Mouse (Mus musculus) kidney, postnatal 0 days (tissue): ENCODE measurements around the gene Igsf6. TPM values are rescaled to one million over a fixed set of nuclear protein-coding genes. Genes with fewer than 3 reads are reported as not detected.
"Not testable (repeated sequence)": the region's sequence is repeated elsewhere in the genome, so short reads cannot be mapped to it uniquely, and the experiment has no call there.

ENCODE experiments used
- ATAC-seq: fragments of 200-750 bp; cut with Nextera tagmentation; replicated peaks from 2 replicates; pipeline ENCODE4 v1.8.0; 2017; ENCODE audit warnings: low read depth, moderate number of reproducible peaks, moderate TSS enrichment, moderate library complexity; ENCODE audit not compliant: low FRiP score
- DNase-seq: peaks from one replicate; pipeline ENCODE4 v3.0.0-alpha.2; 2016; ENCODE audit warnings: low spot score
- H3K27ac ChIP-seq: fragments of 300-500 bp; sonication (generic); 2 replicates; pipeline ENCODE4 v1.5.1; 2014; ENCODE audit warnings: mild to moderate bottlenecking
- H3K27me3 ChIP-seq: fragments of 300-500 bp; sonication (generic); 2 replicates; pipeline ENCODE4 v1.6.1; 2014; ENCODE audit warnings: low read length, mixed read lengths; ENCODE audit not compliant: insufficient read depth
- H3K36me3 ChIP-seq: fragments of 300-500 bp; sonication (generic); 2 replicates; pipeline ENCODE4 v1.6.1; 2014; ENCODE audit warnings: low read length, mixed read lengths; ENCODE audit not compliant: insufficient read depth
- H3K4me1 ChIP-seq: fragments of 300-500 bp; sonication (generic); replicated peaks from 2 replicates; pipeline ENCODE4 v1.6.1; 2014; ENCODE audit warnings: antibody characterized with exemption, low read length, mixed read lengths; ENCODE audit not compliant: insufficient read depth
- H3K4me2 ChIP-seq: fragments of 300-500 bp; sonication (generic); 2 replicates; pipeline ENCODE4 v1.6.1; 2014; ENCODE audit warnings: mild to moderate bottlenecking, low read length, moderate library complexity, mixed read lengths
- H3K4me3 ChIP-seq: fragments of 300-500 bp; sonication (generic); replicated peaks from 2 replicates; pipeline ENCODE4 v1.5.1; 2014; ENCODE audit warnings: low read depth, low read length
- H3K9ac ChIP-seq: fragments of 300-500 bp; sonication (generic); 2 replicates; pipeline ENCODE4 v1.6.1; 2014; ENCODE audit warnings: low read depth, low read length
- H3K9me3 ChIP-seq: fragments of 300-500 bp; sonication (generic); replicated peaks from 2 replicates; pipeline ENCODE4 v1.6.1; 2016; ENCODE audit warnings: low read length, inconsistent platforms, mixed read lengths
- CTCF ChIP-seq: IDR thresholded peaks from 2 replicates; pipeline ENCODE4 v1.5.1; 2016; ENCODE audit warnings: antibody characterized with exemption, low read depth, mild to moderate bottlenecking, moderate library complexity
- WGBS: fragments of 180-500 bp; shearing (Covaris S2); extraction: QIAGEN DNeasy Blood & Tissue Kit; methylation state at CpG from one replicate; pipeline ENCODE4 v1.1.7; 2014; 5-methylcytosine and 5-hydroxymethylcytosine counted together
- polyA plus RNA-seq: library from polyadenylated mRNA; unstranded; fragments of >200 nt; fragmentation: Nextera tagmentation; extraction: Ambion mirVana; gene quantifications from 2 replicates; pipeline ENCODE4 v1.2.1, GENCODE M21; 2015

Igsf6 gene
- polyA plus RNA-seq, 1 experiment from 2014 or later: 1.1 TPM

DNA sequence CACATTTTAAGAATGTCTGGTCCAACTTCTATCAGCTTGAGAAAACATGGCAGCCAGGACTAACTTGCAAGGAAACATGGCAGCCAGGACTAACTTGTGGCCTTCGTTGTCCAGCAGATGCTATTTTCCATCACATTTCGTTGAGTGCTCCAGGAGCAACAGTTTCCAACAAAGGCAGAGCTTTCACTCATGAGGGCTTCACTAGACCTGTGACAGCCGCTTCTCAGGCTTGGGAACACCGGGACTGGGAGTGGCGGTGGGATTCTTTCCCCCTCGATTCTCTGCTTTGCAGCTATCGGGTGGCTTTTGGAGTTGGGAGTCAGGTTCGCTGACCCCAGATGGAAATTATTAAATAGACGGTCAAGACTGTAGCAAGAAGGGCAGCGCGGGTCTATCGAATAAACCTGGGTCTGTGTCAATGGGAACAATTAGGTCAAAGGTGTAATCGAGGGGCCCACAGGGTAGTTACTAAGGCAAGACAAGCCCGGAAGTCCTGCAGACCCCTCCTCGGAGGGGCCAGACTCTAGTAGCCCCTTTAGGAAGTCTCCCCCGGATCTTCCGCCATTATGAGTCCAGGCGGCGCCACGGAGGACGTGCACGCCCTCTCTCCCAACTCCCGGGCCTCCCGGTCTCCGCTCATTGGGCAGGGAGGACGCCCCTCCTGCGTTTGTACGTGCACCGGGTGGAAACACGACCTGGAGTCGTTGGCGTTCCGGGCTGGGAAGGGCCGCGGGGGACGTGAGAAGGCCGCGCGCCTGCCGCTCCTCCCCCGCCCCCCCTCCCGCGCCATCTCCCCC, 40.3 kb downstream of the Igsf6 start, which contains the start of gene Mettl9:
Mettl9 (plus strand) TSS at position 590 of the 797 bp plus-strand sequence.
- H3K9me3 ChIP-seq: no peaks in the 10 kb centered on the region
- H3K4me3 ChIP-seq: peak within 1 kb of the TSS; percentile 88
- TF ChIP-seq CTCF: peak; percentile 16; the same call in 1 of the 2 replicates
- peak within 1 kb of the TSS; percentile 78 for H3K4me2 ChIP-seq
- H3K36me3 ChIP-seq: no peaks in the 10 kb centered on the region
- DNase-seq (peak; percentile 97), ATAC-seq (peak; percentile 98)
- 2% methylated on average over 32 of the region's 43 CpGs for WGBS
- peak within 1 kb of the TSS; percentile 98 for H3K27ac ChIP-seq
- H3K4me1 ChIP-seq: peaks cover 4% of the 10 kb centered on the region; the same call in 1 of the 2 replicates
- H3K9ac ChIP-seq: peak within 1 kb of the TSS; percentile 100
- H3K27me3 ChIP-seq: no peaks in the 10 kb centered on the region

- H3K27ac ChIP-seq, H3K9ac ChIP-seq, H3K4me2 ChIP-seq, H3K4me3 ChIP-seq, ATAC-seq, H3K4me1 ChIP-seq, H3K36me3 ChIP-seq, H3K9me3 ChIP-seq, DNase-seq, H3K27me3 ChIP-seq: not testable (repeated sequence)
Measured at GRCm38 (mm10) chr7:121029947-121030346, 44.4 kb downstream of the Igsf6 start.

DNA sequence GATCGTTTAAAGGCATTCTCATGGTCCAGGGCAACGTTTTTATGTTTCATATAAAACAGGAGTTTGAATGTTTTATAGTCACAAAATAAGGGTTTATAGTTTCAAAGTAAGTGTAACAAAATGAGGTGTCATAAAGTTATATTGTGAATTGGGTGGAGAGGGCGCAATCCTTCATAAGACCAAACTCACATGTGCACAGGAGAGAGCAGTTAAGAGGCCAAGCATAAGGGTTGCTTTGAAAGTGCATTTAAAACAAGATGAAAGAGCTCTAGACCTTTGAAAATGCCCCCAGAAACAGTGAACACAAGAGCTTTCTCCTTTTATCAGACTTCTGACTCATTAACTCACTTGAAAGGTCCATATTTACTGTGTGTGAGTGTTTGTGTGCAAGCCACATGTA, 48.1 kb downstream of the Igsf6 start:
- no peak for TF ChIP-seq CTCF
- no peaks in the 10 kb centered on the region for H3K36me3 ChIP-seq
- DNase-seq: no peak
- WGBS: 40% methylated on average over 3 of the region's 3 CpGs
- no peak for ATAC-seq
- no peak overlapping the region for H3K9ac ChIP-seq
- H3K4me1 ChIP-seq: no peaks in the 10 kb centered on the region
- no peak overlapping the region for H3K4me2 ChIP-seq
- H3K27me3 ChIP-seq: no peaks in the 10 kb centered on the region
- H3K27ac ChIP-seq: no peak overlapping the region
- H3K9me3 ChIP-seq: no peaks in the 10 kb centered on the region
- no peak overlapping the region for H3K4me3 ChIP-seq

DNA sequence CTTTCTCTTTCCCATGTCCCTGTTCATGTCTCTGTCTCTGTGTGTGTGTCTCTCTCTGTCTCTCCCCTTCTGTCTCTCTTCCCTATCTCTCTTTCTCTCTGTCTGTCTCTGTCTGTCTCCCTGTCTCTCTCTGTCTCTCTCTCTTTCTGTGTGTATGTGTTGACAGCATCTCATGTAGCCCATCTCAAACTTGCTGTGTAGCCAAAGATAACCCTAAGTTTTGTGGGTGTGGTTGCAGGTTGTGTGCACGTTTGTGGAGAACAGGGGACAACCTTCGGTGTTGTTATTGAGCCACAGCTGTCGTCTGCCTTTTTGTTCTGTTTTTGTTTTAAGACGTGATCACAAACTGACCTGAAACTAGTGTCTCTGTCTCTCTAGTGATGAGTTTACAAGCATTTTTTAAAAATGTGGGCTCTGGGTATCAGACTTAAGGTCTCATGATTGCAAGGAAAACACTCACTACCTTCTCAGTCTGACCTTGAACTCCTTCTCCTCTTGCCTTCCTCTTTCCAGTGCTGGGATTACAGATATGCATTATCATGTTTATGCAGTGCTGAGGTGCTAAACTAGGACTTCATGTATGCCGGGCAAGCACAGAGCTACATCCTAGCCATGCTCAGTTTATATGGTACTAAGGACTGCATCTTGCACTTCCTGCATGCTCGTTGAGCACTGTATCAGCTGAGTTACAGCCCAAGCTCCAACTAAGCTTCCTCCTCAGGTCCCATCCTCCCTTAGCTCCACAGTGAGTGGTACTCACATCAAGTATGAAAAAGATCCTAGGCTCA, 49.0 kb downstream of the Igsf6 start:
- Histone ChIP-seq H3K9ac (no peak overlapping the region), H3K4me1 (no peaks in the 10 kb centered on the region), H3K4me3 (no peak overlapping the region), H3K27ac (no peak overlapping the region), H3K36me3 (no peaks in the 10 kb centered on the region), H3K4me2 (no peak overlapping the region), H3K27me3 (no peaks in the 10 kb centered on the region), H3K9me3 (no peaks in the 10 kb centered on the region)
- 64% methylated on average over 6 of the region's 6 CpGs for WGBS
- DNase-seq (no peak), ATAC-seq (no peak)
- TF ChIP-seq CTCF: no peak

DNA sequence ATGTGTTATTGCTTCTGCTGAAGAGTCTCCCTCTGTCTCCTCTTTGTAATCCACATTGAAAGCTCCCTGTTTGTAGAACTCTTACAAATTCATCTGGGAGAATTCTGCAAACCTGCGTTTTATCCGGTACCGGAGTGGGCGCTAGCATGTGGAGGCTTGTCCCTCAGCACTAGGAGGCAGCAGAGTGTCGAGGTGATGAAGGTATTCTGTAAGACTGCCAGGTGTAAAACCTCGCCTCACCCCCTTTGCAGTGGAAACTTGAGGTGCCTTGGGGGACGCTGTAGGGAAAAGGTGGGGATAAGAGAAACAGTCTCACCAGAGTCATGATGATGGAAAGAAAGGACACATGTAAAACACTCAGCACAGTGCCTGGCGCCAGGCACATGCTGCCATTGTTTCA, 54.1 kb downstream of the Igsf6 start:
- peak; percentile 67 for TF ChIP-seq CTCF
- H3K4me3 ChIP-seq: no peak overlapping the region
- no peak for DNase-seq
- 29% methylated on average over 8 of the region's 8 CpGs for WGBS
- H3K27ac ChIP-seq: no peak overlapping the region
- H3K4me1 ChIP-seq: no peaks in the 10 kb centered on the region
- no peak for ATAC-seq
- H3K9ac ChIP-seq: no peak overlapping the region
- no peak overlapping the region for H3K4me2 ChIP-seq
- H3K36me3 ChIP-seq: no peaks in the 10 kb centered on the region
- H3K27me3 ChIP-seq: no peaks in the 10 kb centered on the region
- H3K9me3 ChIP-seq: no peaks in the 10 kb centered on the region

GRCm38 (mm10) chr7:121018778-121019177, 55.6 kb downstream of the Igsf6 start:
- no peak for DNase-seq
- no peak overlapping the region for H3K4me2 ChIP-seq
- H3K36me3 ChIP-seq: no peaks in the 10 kb centered on the region
- H3K9me3 ChIP-seq: no peaks in the 10 kb centered on the region
- WGBS: 83% methylated on average over 3 of the region's 3 CpGs
- H3K9ac ChIP-seq: no peak overlapping the region
- H3K27me3 ChIP-seq: no peaks in the 10 kb centered on the region
- ATAC-seq: no peak
- H3K4me1 ChIP-seq: no peaks in the 10 kb centered on the region
- H3K27ac ChIP-seq: no peak overlapping the region
- no peak for TF ChIP-seq CTCF
- no peak overlapping the region for H3K4me3 ChIP-seq
